Mouse (Mus musculus) ovary, adult 18-20 months (tissue): ENCODE measurements around the gene Kcnk7.

Experiments used
- DNase-seq: peaks from one replicate; pipeline ENCODE4 v3.0.0; 2022; ENCODE audit warnings: low spot score, mixed read lengths

Kcnk7 gene

GRCm38 (mm10) chr19:5756321-5756985 is 52.3 kb downstream of the Kcnk7 start:
- DNase-seq = no peak
